Mouse (Mus musculus) embryonic facial prominence, embryonic 15.5 days (tissue): ENCODE data around the gene Slitrk2. TPM values are rescaled to one million over a fixed set of nuclear protein-coding genes. Genes with fewer than 3 reads are reported as not detected.
A peak's percentile ranks its signal among the peaks of the same experiment; 100 is the strongest.

ENCODE experiments used
- ATAC-seq: fragments of 200-750 bp; cut with Nextera tagmentation; 2 replicates; pipeline ENCODE4 v1.8.0; 2017; ENCODE audit warnings: low read depth, moderate TSS enrichment; ENCODE audit not compliant: insufficient number of reproducible peaks, low FRiP score, low TSS enrichment
- H3K27ac ChIP-seq: fragments of 300-500 bp; sonication (generic); replicated peaks from 2 replicates; pipeline ENCODE4 v1.5.1; 2015; ENCODE audit warnings: mild to moderate bottlenecking, inconsistent platforms
- H3K27me3 ChIP-seq: fragments of 300-500 bp; sonication (generic); 2 replicates; pipeline ENCODE4 v1.6.1; 2015; ENCODE audit warnings: inconsistent platforms
- H3K36me3 ChIP-seq: fragments of 300-500 bp; sonication (generic); 2 replicates; pipeline ENCODE4 v1.6.1; 2015; ENCODE audit warnings: mild to moderate bottlenecking, inconsistent platforms
- H3K4me1 ChIP-seq: fragments of 300-500 bp; sonication (generic); 2 replicates; pipeline ENCODE4 v1.6.1; 2015; ENCODE audit warnings: inconsistent platforms
- H3K4me2 ChIP-seq: fragments of 300-500 bp; sonication (generic); replicated peaks from 2 replicates; pipeline ENCODE4 v1.6.1; 2015; ENCODE audit warnings: mild to moderate bottlenecking, inconsistent platforms
- H3K4me3 ChIP-seq: fragments of 300-500 bp; sonication (generic); replicated peaks from 2 replicates; pipeline ENCODE4 v1.5.1; 2015; ENCODE audit warnings: mild to moderate bottlenecking, inconsistent platforms
- H3K9ac ChIP-seq: fragments of 300-500 bp; sonication (generic); 2 replicates; pipeline ENCODE4 v1.6.1; 2015; ENCODE audit warnings: inconsistent platforms
- H3K9me3 ChIP-seq: fragments of 300-500 bp; sonication (generic); replicated peaks from 2 replicates; pipeline ENCODE4 v1.6.1; 2016; ENCODE audit warnings: inconsistent platforms
- WGBS: fragments of 180-500 bp; shearing (Covaris S2); methylation state at CpG from one replicate; pipeline ENCODE4 v1.1.7; 2015; 5-methylcytosine and 5-hydroxymethylcytosine counted together
- polyA plus RNA-seq: library from polyadenylated mRNA; unstranded; fragments of >200 nt; fragmentation: Nextera tagmentation; extraction: Ambion mirVana; gene quantifications from 2 replicates; pipeline ENCODE4 v1.2.1, GENCODE M21; 2015

Gene Slitrk2
- polyA plus RNA-seq = 2.5 and 2.7 TPM in 2 replicates

GRCm38 (mm10) chrX:66648911-66649620 is at the start of gene Slitrk2:
Slitrk2 (plus strand) TSS chrX:66649318.
- no peaks in the 10 kb centered on the region for H3K9me3 ChIP-seq
- H3K4me1 ChIP-seq = no peaks in the 10 kb centered on the region
- H3K36me3 ChIP-seq = no peaks in the 10 kb centered on the region
- WGBS = 18% methylated on average over 25 of the region's 25 CpGs
- H3K4me2 ChIP-seq = peak within 1 kb of the TSS; percentile 51
- ATAC-seq = no peak
- peaks cover under 1% of the 10 kb centered on the region; the same call in 1 of the 2 replicates for H3K27me3 ChIP-seq
- no peak within 1 kb of the TSS for H3K27ac ChIP-seq
- no peak within 1 kb of the TSS for H3K9ac ChIP-seq
- peak within 1 kb of the TSS; percentile 30 for H3K4me3 ChIP-seq

GRCm38 (mm10) chrX:66605490-66605889 is 43.6 kb upstream of the Slitrk2 start:
- ATAC-seq = no peak
- no peaks in the 10 kb centered on the region for H3K36me3 ChIP-seq
- 81% methylated on average over 3 of the region's 3 CpGs for WGBS
- no peak overlapping the region for H3K27ac ChIP-seq
- H3K9me3 ChIP-seq = no peaks in the 10 kb centered on the region
- H3K4me2 ChIP-seq = no peak overlapping the region
- H3K9ac ChIP-seq = no peak overlapping the region
- no peaks in the 10 kb centered on the region for H3K4me1 ChIP-seq
- no peak overlapping the region for H3K4me3 ChIP-seq
- no peaks in the 10 kb centered on the region for H3K27me3 ChIP-seq

- Histone ChIP-seq H3K9ac (no peak overlapping the region), H3K9me3 (no peaks in the 10 kb centered on the region), H3K27me3 (peaks cover 4% of the 10 kb centered on the region; the same call in 1 of the 2 replicates), H3K4me3 (peak overlapping the region; percentile 42), H3K27ac (no peak overlapping the region), H3K4me2 (peak overlapping the region; percentile 57), H3K36me3 (no peaks in the 10 kb centered on the region), H3K4me1 (no peaks in the 10 kb centered on the region)
- peak; percentile 80 for ATAC-seq
- 14% methylated on average over 21 of the region's 21 CpGs for WGBS
Measured at GRCm38 (mm10) chrX:66652455-66653144, 3.5 kb downstream of the Slitrk2 start.

- Histone ChIP-seq H3K9me3 (no peaks in the 10 kb centered on the region), H3K36me3 (no peaks in the 10 kb centered on the region), H3K9ac (no peak overlapping the region), H3K4me1 (no peaks in the 10 kb centered on the region), H3K27me3 (peaks cover 4% of the 10 kb centered on the region; the same call in 1 of the 2 replicates), H3K4me3 (no peak overlapping the region), H3K4me2 (no peak overlapping the region), H3K27ac (no peak overlapping the region)
- WGBS = 24% methylated on average over 2 of the region's 2 CpGs
- ATAC-seq = no peak
Measured at GRCm38 (mm10) chrX:66657365-66657764, 8.2 kb downstream of the Slitrk2 start.

- WGBS = 86% methylated on average over 4 of the region's 4 CpGs
Measured at GRCm38 (mm10) chrX:66676959-66677358, 27.8 kb downstream of the Slitrk2 start.

GRCm38 (mm10) chrX:66678646-66679045 is 29.5 kb downstream of the Slitrk2 start:
- no peak overlapping the region for H3K9ac ChIP-seq
- no peaks in the 10 kb centered on the region for H3K4me1 ChIP-seq
- H3K9me3 ChIP-seq = no peaks in the 10 kb centered on the region
- no peak overlapping the region for H3K4me2 ChIP-seq
- H3K27me3 ChIP-seq = no peaks in the 10 kb centered on the region
- WGBS = 34% methylated on average over 7 of the region's 7 CpGs
- no peak overlapping the region for H3K4me3 ChIP-seq
- H3K36me3 ChIP-seq = no peaks in the 10 kb centered on the region
- no peak for ATAC-seq
- no peak overlapping the region for H3K27ac ChIP-seq

More at GRCm38 (mm10) chrX:66676959-66677358, 27.8 kb downstream of the Slitrk2 start:
- no peaks in the 10 kb centered on the region for H3K4me1 ChIP-seq
- H3K9ac ChIP-seq = no peak overlapping the region
- no peaks in the 10 kb centered on the region for H3K36me3 ChIP-seq
- no peak overlapping the region for H3K27ac ChIP-seq
- ATAC-seq = no peak
- no peaks in the 10 kb centered on the region for H3K9me3 ChIP-seq
- H3K4me2 ChIP-seq = no peak overlapping the region
- H3K4me3 ChIP-seq = no peak overlapping the region
- H3K27me3 ChIP-seq = no peaks in the 10 kb centered on the region
